Mouse (Mus musculus) intestine, postnatal 0 days (tissue): ENCODE results near the gene Adamts7. TPM values are rescaled to one million over a fixed set of nuclear protein-coding genes. Genes with fewer than 3 reads are reported as not detected.

Source experiments
- ATAC-seq: fragments of 200-750 bp; cut with Nextera tagmentation; 2 replicates; pipeline ENCODE4 v1.8.0; 2017; ENCODE audit warnings: mild to moderate bottlenecking, moderate TSS enrichment, moderate library complexity
- H3K27ac ChIP-seq: fragments of 300-500 bp; sonication (generic); 2 replicates; pipeline ENCODE4 v1.5.1; 2014; ENCODE audit warnings: mild to moderate bottlenecking, low read depth, low read length, moderate library complexity
- H3K27me3 ChIP-seq: fragments of 300-500 bp; sonication (generic); replicated peaks from 2 replicates; pipeline ENCODE4 v1.6.1; 2014; ENCODE audit warnings: low read length, mixed read lengths; ENCODE audit not compliant: control insufficient read depth, insufficient read depth
- H3K36me3 ChIP-seq: fragments of 300-500 bp; sonication (generic); 2 replicates; pipeline ENCODE4 v1.6.1; 2014; ENCODE audit warnings: mild to moderate bottlenecking, moderate library complexity; ENCODE audit not compliant: control insufficient read depth, insufficient read depth
- H3K4me1 ChIP-seq: fragments of 300-500 bp; sonication (generic); replicated peaks from 2 replicates; pipeline ENCODE4 v1.6.1; 2014; ENCODE audit warnings: antibody characterized with exemption, low read length, mixed read lengths; ENCODE audit not compliant: control insufficient read depth, insufficient read depth
- H3K4me2 ChIP-seq: fragments of 300-500 bp; sonication (generic); replicated peaks from 2 replicates; pipeline ENCODE4 v1.6.1; 2014; ENCODE audit warnings: low read depth, mild to moderate bottlenecking, moderate library complexity
- H3K4me3 ChIP-seq: fragments of 300-500 bp; sonication (generic); 2 replicates; pipeline ENCODE4 v1.5.1; 2014; ENCODE audit warnings: low read depth, low read length
- H3K9ac ChIP-seq: fragments of 300-500 bp; sonication (generic); 2 replicates; pipeline ENCODE4 v1.6.1; 2014; ENCODE audit warnings: mild to moderate bottlenecking, low read depth, low read length
- H3K9me3 ChIP-seq: fragments of 300-500 bp; sonication (generic); 2 replicates; pipeline ENCODE4 v1.6.1; 2016; ENCODE audit warnings: mixed run types; ENCODE audit not compliant: control insufficient read depth
- CTCF ChIP-seq: sonication (generic); IDR thresholded peaks from 2 replicates; pipeline ENCODE4 v1.5.1; 2016; ENCODE audit warnings: low read depth, mild to moderate bottlenecking, control low read depth, antibody characterized with exemption, moderate library complexity
- WGBS: fragments of 180-500 bp; shearing (Covaris S2); extraction: QIAGEN DNeasy Blood & Tissue Kit; methylation state at CpG from one replicate; pipeline ENCODE4 v1.1.7; 2014; 5-methylcytosine and 5-hydroxymethylcytosine counted together
- polyA plus RNA-seq: library from polyadenylated mRNA; unstranded; fragments of >200 nt; fragmentation: Nextera tagmentation; extraction: Ambion mirVana; gene quantifications from 2 replicates; pipeline ENCODE4 v1.2.1, GENCODE M21; 2015

The Adamts7 gene
- polyA plus RNA-seq, 1 experiment from 2014 or later, result 2.5 TPM

DNA sequence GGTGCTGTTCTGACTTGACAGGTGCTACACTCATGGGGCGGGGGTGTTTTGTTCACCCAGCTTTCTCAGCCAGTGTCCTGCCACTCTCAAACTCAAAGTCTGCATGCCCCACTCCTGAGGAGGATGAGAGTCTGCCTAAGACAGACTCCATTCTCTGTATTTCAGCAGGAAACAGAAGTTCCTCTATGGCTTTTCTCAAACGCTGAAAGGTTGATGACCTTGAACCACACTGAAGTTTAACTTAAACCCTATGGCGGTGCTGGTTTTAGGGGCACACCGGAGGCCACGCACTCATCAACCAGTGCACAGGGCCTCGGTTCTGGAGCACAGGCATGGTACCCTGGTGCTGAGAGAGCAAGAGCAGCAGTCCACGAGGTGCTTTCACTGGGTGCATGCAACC lies 94.4 kb downstream of the Adamts7 start:
- no peak for TF ChIP-seq CTCF
- Histone ChIP-seq H3K9me3 (no peaks in the 10 kb centered on the region), H3K27me3 (no peaks in the 10 kb centered on the region), H3K4me3 (no peak overlapping the region), H3K36me3 (peaks cover 4% of the 10 kb centered on the region; the same call in 1 of the 2 replicates), H3K4me1 (peaks cover 4% of the 10 kb centered on the region; the same call in 1 of the 2 replicates), H3K27ac (no peak overlapping the region), H3K9ac (no peak overlapping the region), H3K4me2 (no peak overlapping the region)
- WGBS, result 83% methylated on average over 7 of the region's 7 CpGs
- ATAC-seq, result no peak

Other genes with a start within 250 kb of the Adamts7 start
- gene Ctsh, start 108.9 kb upstream of the Adamts7 start, polyA plus RNA-seq, result 305 and 311 TPM in 2 replicates
- 215 and 227 TPM in 2 replicates for gene Morf4l1, start 48.3 kb upstream of the Adamts7 start, polyA plus RNA-seq
- 5.2 and 6.6 TPM in 2 replicates for gene Tbc1d2b, start 107.7 kb downstream of the Adamts7 start, polyA plus RNA-seq